Mouse (Mus musculus) frontal cortex, postnatal 25 days (tissue): ENCODE measurements at regions not wholly inside any gene's neighbourhood (a gene's known extent, or its start where the extent isn't known, plus 50 kb on each side); places are given as distances from the start of the nearest gene placed in this dataset.
A peak's percentile ranks its signal among the peaks of the same experiment; 100 is the strongest.

Experiments
- DNase-seq, 2 experiments: peaks; one replicate each; pipeline ENCODE4 v3.0.0; 2022; ENCODE audit warnings: low spot score in 2 of 2

GRCm38 (mm10) chr16:5467587-5467986, 211.8 kb upstream of the Eef2kmt start:
- DNase-seq: peak; percentile 20 to 41

GRCm38 (mm10) chr16:5466760-5467159, 211.0 kb upstream of the Eef2kmt start:
- DNase-seq: no peak

- DNase-seq: no peak
Observed at GRCm38 (mm10) chr16:5455352-5455965, 199.7 kb upstream of the Eef2kmt start.

GRCm38 (mm10) chr16:5454243-5454642, 198.5 kb upstream of the Eef2kmt start:
- DNase-seq: no peak

- no peak for DNase-seq
Observed at GRCm38 (mm10) chr16:5452971-5453370, 197.2 kb upstream of the Eef2kmt start.

GRCm38 (mm10) chr16:5445776-5446175, 190.0 kb upstream of the Eef2kmt start:
- no peak for DNase-seq

- no peak for DNase-seq
Observed at GRCm38 (mm10) chr16:5444785-5445184, 189.0 kb upstream of the Eef2kmt start.

GRCm38 (mm10) chr16:5439717-5440116, 183.9 kb upstream of the Eef2kmt start:
- DNase-seq: no peak

- DNase-seq: no peak
Observed at GRCm38 (mm10) chr16:5438405-5438804, 182.6 kb upstream of the Eef2kmt start.

- DNase-seq: no peak
Observed at GRCm38 (mm10) chr16:5431689-5432088, 175.9 kb upstream of the Eef2kmt start.

- DNase-seq: peak in 1 of 2 experiments; percentile 8
Observed at GRCm38 (mm10) chr16:5431111-5431510, 175.3 kb upstream of the Eef2kmt start.

GRCm38 (mm10) chr16:5429466-5429865, 173.7 kb upstream of the Eef2kmt start:
- DNase-seq: no peak

GRCm38 (mm10) chr16:5425908-5426307, 170.1 kb upstream of the Eef2kmt start:
- DNase-seq: no peak

GRCm38 (mm10) chr16:5422041-5422440, 166.3 kb upstream of the Eef2kmt start:
- DNase-seq: no peak

GRCm38 (mm10) chr16:5421591-5421990, 165.8 kb upstream of the Eef2kmt start:
- no peak for DNase-seq

GRCm38 (mm10) chr16:5419467-5419866, 163.7 kb upstream of the Eef2kmt start:
- peak in 1 of 2 experiments; percentile 24 for DNase-seq

- DNase-seq: peak in 1 of 2 experiments; percentile 7
Observed at GRCm38 (mm10) chr16:5418462-5419197, 162.8 kb upstream of the Eef2kmt start.

- DNase-seq: no peak
Observed at GRCm38 (mm10) chr16:5415310-5415709, 159.5 kb upstream of the Eef2kmt start.

- DNase-seq: no peak
Observed at GRCm38 (mm10) chr16:5411819-5412385, 156.1 kb upstream of the Eef2kmt start.

- peak; percentile 60 to 61 for DNase-seq
Observed at GRCm38 (mm10) chr16:5406711-5407110, 150.9 kb upstream of the Eef2kmt start.

GRCm38 (mm10) chr16:5393336-5393735, 137.6 kb upstream of the Eef2kmt start:
- no peak for DNase-seq

- DNase-seq: peak in 1 of 2 experiments; percentile 13
Observed at GRCm38 (mm10) chr16:5382930-5383329, 127.1 kb upstream of the Eef2kmt start.
